Mouse (Mus musculus) CH12F3 (cell line): ENCODE results near the gene Gm17455.

Source experiments
- in situ Hi-C: fragments of 300-500 bp; cut with MboI; formaldehyde crosslinking; loops from 2 replicates; pipeline ENCODE4 v1.14.3; 2020; ENCODE audit warnings: low sequenced_read_pairs

The Gm17455 gene

DNA sequence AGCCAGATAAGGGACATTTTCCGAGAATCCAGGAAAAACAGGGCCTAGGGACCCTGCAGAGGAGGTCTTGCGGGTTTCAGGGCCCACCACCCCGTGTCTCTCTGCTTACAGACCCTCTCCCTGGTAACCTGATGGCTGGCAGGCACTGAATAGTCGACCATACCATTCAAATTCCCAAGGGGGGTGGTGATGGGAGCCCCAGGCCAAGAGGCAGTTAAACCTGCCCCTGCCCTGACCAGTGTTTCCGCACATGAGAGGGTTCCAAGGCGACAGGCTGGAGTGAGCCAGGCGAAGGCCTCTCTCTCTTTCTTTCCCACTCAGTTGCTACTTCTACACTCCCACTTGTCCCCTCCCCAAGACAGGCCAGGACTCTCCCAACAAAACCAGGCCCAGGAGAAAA is at the start of gene Gm17455:
TSS of gene Gm17455 (plus strand) at position 278 of the 400 bp plus-strand sequence.
- in situ Hi-C loops: loop anchor here (10.0 kb wide), 1 partner anchor 95 kb away; no protein-coding TSS in a partner anchor

DNA sequence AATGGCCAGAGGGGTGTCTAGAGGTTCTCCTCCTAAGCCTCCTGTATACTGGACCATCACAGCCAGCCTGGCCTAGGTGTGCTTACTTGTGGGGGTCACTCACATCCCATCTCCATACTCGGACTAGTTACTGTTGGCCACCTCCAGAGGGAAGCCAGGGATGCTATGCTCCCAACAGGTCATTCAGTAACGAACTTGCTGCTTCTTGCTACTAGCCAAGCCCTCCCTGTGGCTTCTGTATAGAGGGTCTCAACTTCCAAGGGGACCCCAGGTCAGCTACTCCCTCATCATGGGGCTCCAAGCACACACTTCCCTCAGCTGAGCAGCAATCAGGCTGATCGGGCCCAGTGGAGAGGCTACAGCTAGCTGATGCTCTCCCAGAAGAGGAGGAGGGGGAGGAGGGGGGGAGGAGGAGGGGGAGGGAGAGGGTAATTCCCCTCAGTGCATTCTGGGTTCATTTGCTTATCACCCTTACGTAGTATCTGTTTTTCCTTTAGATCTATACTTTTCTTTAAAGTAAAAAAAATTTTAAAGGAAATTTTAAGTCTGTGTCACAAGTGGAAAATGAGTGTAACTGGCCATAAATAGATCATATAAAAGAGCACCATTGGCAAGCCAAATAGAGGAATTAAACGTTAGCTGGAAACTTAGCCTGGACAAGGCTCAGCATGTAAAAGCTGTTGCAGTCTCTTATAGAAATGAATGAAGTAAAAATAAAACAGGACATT is 49.3 kb upstream of the Gm17455 start:
- in situ Hi-C loops: no loop called here

DNA sequence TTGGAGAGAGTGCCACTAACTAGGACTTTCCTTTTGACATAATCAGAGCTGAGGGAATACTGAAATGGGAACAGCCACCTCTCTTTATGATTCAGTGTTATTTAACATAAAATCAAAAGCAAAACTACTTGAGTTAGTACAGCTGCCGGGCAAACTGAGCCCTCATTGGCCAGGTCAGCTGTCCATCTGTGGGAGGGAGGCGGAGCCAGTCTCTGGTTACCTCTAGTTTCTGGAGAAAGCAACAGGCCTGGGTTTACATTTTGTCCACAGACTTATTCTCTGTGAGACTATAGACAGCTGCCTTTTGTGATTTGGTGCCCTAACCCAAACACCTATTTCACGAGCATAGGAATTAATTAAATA is 48.7 kb upstream of the Gm17455 start:
- in situ Hi-C loops: no loop called here

DNA sequence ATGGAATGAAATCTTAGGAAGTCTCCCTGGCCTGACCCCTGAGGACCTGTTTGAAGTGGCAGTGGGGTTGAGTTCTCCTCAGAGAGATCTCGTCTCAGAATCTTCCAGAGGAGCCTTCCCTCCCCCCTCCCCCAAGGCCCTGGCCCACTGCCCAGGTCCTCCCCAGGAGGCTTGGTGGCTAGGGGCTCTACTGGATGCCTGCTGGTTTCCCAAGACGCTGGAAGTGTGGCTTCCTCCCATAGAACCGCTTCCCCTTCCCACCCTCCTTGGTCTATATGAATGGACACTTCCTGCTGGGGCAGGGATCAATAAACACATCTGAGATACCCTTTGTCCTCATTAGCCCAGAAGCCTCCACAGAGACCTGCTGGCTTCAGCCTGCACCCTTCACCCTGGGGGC is 48.3 kb upstream of the Gm17455 start:
- in situ Hi-C loops: no loop called here

DNA sequence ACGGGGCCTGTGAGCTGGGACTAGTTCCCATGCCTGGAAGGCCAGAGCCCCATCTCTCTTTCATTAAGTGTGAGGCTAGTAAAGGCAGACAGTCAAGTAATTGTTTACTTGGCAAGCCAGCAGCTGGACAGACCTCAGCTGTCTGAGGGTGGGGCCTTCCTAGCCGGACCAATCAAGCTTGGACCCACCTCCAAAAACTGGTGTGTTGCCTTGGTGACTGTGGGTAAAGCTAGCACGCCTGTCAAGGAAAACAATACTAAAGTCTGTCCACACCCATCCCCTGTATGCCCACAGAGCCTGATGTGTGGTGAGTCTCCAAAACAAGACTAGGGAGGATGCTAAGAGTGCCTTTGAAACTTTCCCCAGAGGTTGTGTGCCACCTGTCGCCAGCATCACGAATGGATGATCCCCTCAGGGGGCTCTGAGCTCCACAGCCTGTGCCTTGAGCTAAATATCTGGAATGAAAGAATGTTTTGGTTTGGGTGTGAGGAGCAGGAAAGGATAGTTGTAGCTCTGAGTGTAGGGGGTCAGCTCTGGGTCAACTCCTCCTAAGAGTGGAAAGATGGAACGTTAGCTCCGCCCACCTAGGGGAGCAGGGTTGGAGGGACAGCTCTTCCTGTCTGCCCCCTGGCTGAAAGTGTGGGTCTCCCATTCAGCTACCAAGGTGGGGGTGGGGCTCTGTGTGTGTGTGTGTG is 47.6 kb upstream of the Gm17455 start:
- in situ Hi-C loops: no loop called here

DNA sequence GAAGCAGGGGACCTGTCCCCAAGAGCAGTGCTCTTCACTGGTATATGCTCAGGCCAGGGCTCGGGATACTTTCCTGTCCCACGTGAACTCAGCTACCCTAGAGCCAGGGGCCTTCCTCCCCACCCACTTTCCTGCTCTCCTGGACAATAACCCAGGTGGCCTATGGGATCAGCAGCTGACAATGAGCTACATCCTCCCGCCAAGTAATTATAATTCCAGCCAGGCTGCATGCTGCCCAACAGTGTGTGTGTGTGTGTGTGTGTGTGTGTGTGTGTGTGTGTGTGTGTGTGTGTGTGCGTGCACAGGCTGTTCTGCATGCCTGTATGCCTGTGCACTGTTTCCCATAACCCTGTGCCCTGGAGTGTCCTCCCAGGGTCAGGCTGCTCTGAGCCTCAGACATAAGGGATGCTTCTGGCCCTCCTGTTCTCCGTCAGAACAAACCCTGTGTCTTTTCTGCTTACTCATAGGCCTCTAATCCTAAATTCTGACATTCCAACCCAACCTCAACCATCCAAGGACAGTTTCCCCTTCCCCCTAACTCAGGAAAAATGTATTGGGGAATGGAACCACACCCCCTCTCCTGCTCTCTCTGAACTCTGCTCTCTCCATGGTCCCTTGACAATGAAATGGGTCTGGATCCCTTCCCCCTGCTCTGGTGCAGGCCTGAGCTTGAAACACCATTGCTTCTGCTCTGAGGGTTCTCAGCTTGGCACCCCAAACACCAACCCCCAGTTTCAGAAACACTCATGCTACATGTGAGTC is 46.1 kb upstream of the Gm17455 start:
- in situ Hi-C loops: no loop called here

DNA sequence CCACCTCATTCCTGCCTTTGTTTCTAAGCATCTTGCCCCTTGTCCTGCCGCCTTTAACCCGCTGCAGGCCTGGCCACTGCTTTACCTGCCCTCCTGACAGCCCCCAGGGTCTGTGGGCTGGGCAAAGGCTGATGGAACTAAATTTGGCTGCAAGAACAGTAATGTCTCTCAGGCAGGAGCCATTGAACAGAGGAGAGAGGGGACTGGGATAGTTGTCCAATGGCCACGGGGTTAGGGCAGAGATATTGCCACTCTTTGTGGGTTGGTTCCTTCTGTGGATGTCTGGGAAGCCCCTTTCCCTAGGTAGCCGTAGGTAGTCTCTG is 45.6 kb upstream of the Gm17455 start:
- in situ Hi-C loops: no loop called here

DNA sequence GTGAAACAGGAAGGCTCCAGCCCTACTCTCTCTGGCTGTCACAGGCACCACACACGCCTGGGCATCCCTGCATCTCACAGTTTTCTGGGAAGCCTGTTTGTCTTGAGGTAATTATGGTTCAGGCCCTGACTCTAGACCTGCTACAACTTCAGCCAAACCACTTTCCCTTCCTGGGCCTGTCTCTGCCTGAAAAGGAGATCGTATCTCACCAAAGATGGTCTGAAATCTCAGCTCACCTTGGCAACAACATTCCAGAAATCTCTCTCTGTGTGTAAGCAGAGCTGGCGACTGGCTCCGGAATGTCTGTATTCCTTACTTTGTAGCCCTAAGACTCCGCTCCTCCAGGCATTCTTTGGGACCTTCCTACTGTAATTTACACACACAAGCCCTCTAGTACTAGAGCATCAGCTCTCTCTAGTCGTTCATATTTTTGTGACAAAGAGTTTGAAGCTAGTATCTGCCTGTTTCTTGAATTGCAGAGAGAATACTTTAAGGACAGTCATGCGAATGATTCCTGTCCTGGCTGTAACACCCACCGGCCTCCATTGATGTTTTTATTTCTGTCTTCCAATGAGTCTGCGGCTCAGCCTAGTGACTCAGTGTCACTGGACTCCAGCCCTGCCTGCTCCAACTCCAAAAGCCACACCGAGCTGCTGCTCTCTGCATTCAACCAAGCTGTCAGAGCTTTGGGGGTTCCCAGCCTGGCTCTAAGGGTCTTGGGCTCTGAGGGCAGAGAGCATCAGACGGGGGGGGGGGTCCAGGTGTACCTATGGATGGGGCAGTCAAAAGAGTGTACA is 44.4 kb upstream of the Gm17455 start:
- in situ Hi-C loops: no loop called here

DNA sequence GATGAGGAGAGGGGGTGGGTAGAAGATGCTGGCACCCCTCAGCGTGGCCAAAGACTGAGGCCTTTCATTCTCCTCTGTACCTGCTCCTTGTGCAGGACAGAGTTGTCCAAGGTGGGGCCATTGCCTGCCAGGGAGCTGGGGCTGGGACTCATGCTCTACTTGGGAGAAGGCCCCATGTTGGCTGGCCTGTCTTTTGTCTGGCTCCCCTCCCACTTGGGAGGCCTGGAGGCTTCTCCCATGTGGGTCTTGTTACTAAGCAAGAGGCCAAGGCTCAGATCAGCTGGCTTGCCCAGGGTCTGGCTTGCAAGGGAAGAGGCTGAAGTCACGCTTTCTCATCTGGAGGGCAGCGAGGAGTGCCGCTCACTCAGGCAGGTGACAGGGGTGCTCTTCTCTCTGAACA is 42.1 kb upstream of the Gm17455 start:
- in situ Hi-C loops: no loop called here

DNA sequence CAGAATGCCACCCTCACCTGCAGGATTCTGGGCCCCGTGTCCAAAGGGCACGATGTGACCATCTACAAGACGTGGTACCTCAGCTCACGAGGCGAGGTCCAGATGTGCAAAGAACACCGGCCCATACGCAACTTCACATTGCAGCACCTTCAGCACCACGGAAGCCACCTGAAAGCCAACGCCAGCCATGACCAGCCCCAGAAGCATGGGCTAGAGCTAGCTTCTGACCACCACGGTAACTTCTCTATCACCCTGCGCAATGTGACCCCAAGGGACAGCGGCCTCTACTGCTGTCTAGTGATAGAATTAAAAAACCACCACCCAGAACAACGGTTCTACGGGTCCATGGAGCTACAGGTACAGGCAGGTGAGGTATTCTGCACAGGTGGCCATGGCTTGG is 41.6 kb upstream of the Gm17455 start:
- in situ Hi-C loops: no loop called here

DNA sequence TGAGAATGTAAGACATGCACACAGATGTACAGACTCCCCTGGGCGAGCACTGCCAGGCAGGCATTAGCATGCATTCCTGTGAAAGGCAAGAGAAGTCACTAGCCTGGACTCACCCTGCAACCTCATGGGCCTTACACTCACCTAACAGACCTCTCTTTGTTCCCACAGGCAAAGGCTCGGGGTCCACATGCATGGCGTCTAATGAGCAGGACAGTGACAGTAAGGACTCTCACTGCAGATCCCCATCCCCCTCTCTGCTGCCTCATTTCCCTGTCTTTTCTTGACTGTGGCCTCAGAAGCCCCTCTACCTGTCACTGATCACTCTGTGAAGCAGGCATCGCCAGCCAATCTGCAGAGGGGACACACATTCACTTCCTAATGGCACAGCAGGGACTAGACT is 40.8 kb upstream of the Gm17455 start:
- in situ Hi-C loops: no loop called here

DNA sequence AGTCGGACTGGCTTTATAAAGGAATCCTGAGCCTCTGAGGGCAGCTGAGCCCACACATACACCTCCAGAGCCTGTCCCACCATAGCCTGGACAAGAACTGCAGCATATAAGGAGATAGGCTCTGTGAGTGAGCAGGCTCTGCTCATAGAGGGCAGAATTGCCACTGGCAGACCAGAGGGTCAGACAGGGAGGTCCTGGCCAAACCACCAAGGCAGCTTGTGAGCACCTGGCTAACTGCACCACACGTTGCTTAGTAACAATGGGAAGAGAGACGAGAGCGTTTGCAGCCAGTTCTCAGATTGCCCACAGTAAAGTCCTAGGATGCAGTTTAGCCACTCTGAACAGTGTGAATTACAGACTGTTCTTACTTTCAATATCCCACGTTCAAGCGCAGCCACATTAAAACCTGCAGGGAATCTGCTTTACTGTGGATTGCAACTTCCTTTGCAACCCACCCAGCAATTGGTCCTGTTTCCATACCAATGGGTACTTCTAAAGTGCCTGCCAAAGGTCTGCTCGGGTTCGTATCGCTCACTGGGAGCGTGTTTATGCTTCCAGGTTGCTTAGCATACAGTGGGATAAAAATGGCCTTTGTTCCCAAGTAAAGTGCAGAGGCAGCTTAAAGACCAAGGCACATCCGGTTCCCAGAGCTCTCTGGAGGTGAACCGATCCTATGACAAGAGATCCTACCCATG is 37.8 kb upstream of the Gm17455 start:
- in situ Hi-C loops: no loop called here

DNA sequence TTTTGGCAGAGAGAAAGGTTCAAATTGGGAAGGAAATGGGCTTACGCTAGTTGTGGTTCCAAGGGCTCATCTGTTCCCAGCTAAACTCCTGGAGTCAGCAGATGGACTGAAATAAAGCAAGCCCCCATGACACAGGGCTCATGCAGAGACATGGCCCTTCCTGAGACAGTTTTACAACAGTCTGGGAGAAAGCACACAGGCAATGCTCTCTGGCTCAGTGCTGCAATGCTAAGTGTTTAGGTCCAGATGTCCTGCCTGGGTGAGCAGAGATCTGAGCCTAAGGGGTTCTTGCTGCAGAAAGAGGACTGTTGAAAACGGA is 37.3 kb upstream of the Gm17455 start:
- in situ Hi-C loops: no loop called here

DNA sequence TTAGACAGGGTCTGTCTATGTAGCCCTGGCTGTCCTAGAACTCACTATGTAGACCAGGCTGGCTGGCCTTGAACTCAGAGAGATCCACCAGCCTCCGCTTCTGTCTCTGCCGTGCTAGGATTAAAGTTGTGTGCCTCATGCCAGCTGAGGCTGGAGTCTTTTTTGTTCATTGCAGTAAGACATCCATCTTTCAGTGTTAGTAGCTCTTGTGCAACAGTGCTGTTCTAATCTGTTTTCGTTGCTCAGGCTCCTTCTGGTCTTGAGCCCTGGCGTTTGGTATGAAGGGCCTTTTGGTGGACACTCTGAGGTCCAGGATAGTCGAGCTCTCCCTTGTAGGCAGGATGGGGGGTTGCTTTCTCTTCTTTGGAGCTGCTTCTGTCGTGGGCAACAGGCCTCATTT is 36.1 kb upstream of the Gm17455 start:
- in situ Hi-C loops: no loop called here

DNA sequence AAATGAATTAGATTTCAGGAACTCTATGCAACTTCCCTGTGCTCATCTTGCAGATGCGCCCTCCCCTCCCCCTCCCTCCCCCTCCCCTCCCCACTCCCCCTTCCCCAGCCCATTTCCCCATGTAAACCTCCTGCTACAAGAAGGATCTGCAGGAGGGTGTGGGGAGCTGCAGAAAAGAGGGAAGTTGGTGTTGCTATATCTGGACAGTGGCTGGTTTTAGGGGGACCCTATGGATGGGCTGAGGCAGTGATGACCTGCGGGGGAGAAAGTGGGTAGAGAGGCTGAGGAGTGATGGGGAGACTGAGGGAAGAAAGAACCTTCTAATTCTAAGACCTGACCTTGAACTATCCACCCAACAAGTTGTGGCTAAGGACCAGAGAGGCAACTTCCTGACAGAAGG is 32.4 kb upstream of the Gm17455 start:
- in situ Hi-C loops: no loop called here

DNA sequence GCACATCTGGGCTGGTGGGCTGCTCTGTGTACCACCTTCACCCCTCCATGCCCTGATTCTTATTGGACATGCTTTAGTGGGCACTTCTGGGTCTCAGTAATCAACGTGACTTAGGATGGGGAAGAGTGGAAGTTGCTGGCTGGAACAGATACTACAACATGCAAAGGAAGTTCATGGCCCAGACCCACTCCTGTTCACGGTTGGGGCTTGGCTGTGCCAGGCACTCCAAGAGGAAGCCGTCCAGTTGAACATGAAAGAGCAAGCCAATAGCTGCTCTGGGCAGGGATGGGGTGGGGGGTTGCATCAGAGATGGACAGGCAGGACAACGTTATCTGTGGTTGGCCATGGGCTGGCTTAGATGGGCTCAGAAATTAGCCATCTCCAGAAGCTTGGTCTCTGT is 31.6 kb upstream of the Gm17455 start:
- in situ Hi-C loops: no loop called here

DNA sequence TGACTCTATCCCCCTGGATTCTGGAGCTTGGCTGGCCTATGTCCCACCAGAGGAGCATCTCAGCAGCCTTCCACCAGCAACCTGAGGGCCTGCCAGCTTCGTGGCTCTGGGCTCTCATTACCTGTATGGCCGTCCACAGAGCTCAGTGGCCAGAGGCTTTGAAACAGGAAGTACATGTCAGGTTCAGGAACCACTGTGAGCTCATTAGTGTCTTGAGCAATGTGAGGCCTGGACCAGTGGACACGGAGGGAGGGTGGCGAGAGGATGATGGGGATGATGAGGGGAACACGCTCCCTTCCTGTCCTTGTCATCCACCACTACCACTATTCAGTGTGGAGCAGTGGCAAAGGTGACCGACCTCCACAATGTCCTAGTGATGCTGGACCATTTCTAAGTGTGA is 30.1 kb upstream of the Gm17455 start:
- in situ Hi-C loops: no loop called here

DNA sequence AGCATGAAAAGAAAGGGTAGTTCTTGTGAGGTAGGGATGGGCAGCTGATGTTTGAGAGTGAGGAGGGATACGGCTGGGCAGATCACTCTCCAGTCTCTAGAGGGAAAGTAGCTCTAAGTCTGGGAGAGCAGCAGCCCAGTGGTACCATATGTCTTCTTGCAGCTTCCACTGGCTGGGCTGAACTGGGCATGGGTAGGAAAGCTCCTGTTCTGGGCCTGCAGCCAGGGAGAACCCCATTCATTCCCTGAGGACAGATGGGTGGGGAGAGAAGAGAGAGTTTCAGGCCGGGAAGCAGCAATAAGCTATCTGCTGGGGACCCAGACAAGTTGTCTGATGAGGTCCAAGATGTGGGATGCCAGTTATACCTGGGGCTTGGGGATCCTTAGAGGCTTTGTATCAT is 29.4 kb upstream of the Gm17455 start:
- in situ Hi-C loops: no loop called here

DNA sequence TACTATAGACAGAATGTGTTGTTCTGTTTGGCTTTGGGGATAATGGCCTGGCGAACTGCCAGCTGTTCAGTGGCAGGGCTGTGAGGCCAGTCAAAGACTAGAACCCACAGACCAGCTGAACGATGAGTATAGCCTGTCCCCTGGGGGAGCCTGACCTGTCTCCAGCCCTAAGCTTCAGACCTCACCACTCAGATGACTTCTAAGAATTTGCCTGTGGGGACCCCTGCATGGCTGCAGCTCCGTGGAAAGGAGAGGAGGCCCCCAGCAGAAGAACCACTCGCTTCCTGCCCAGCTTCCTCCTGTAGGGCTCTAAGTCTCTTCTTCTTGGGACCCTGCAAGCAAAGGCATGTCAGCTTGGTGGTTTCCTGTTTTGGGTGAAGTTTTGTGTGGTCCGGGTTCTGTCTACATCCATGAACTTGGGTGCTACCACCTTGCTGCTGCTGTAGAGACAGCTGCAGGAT is 28.9 kb upstream of the Gm17455 start:
- in situ Hi-C loops: no loop called here

DNA sequence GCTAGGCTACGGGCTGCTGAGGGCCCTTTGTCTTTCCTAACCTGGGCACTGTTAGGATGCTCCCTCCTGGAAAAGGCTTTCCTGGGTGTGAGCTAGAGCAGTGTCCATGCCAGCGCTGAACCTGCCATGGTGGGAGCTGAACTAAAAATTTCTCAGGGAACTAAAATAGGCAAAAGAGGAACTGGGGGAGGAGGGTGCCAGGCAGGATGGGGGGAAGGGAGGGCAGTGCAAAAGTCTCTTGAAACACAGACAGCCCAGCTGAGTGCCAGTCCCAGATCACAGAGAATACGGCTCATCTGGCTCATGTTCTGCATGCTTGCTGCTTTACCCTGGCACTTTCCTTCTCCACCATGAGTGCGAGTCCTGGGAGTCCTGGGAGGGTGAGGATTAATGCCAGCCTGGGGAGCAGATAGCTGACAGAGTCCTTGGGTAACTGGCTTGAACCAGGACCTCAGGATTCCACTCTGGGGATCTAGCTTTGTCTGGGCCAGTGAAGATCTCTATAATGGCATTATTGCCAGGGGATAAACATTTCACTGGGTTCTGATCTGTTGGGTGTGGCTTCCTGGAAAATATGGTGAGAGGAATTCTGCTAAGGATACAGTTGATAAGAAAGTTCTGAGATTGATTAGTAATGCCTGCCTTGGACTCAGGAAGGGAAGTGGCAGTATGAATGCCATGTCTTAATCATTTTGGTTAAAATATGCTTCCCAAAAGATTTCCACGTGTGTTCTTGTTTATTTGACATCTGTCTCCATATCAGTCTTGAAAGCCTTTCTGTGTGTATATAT is 27.7 kb upstream of the Gm17455 start:
- in situ Hi-C loops: no loop called here
